In genomic region chr1:164249332-164249711, GRCm38 (mm10) we compare ENCODE assay signal across 8 mouse cellular contexts. TPM values are rescaled to one million over a fixed set of nuclear protein-coding genes. Genes with fewer than 3 reads are reported as not detected.
DNase-seq lines count a peak whose midpoint lies in the region; ATAC-seq and TF ChIP-seq lines count a peak whose summit lies in the region.

No protein-coding gene starts in this region.

- peaks cover 46% of the 10 kb centered on the region for H3K79me3 ChIP-seq in C2C12 (ENCODE audit: low read depth)

- no peaks in the 10 kb centered on the region for H3K9me3 ChIP-seq in heart, embryonic 11.5 days (replicated peaks; ENCODE audit: control insufficient read depth, low read length)
- no peaks in the 10 kb centered on the region for H3K9me3 ChIP-seq in embryonic facial prominence, embryonic 13.5 days
- H3K9me3 ChIP-seq in intestine, embryonic 15.5 days, result no peaks in the 10 kb centered on the region
- no peaks in the 10 kb centered on the region for H3K9me3 ChIP-seq in midbrain, postnatal 0 days (ENCODE audit: low read length)

- no peak for DNase-seq in heart, postnatal 10 days
- peak; percentile 41 for DNase-seq in midbrain, postnatal 0 days (ENCODE audit: low spot score)
- no peak for DNase-seq in cerebellum, adult 9-11 months
- DNase-seq in left cerebral cortex, adult 8-10 months (ENCODE audit: low spot score in 2 of 2), result no peak

- TF ChIP-seq CTCF in C2C12 (IDR thresholded peaks at IDR 0.05; ENCODE audit: control insufficient read depth, insufficient read depth, insufficient read length), result no peak
- no peak for TF ChIP-seq CTCF in midbrain, postnatal 0 days (IDR thresholded peaks at IDR 0.05)

- peak overlapping the region; percentile 87 for H3K9ac ChIP-seq in heart, embryonic 11.5 days (ENCODE audit: low read depth, low read length)
- peak overlapping the region; percentile 78 for H3K9ac ChIP-seq in embryonic facial prominence, embryonic 13.5 days
- H3K9ac ChIP-seq in intestine, embryonic 15.5 days, result peak overlapping the region; percentile 72
- H3K9ac ChIP-seq in midbrain, postnatal 0 days (replicated peaks; ENCODE audit: low read length, poor library complexity, severe bottlenecking), result peak overlapping the region; percentile 75

- no peak; the same call in none of the 2 replicates for ATAC-seq in heart, embryonic 11.5 days (replicated peaks; ENCODE audit: insufficient number of reproducible peaks, low FRiP score, low TSS enrichment)
- ATAC-seq in embryonic facial prominence, embryonic 13.5 days (ENCODE audit: insufficient number of reproducible peaks, insufficient read depth, low FRiP score, low TSS enrichment, low read depth), result no peak; the same call in 1 of the 2 replicates
- peak; percentile 40; the same call in 1 of the 2 replicates for ATAC-seq in intestine, embryonic 15.5 days
- ATAC-seq in midbrain, postnatal 0 days (ENCODE audit: low FRiP score), result peak; percentile 45

- WGBS in heart, embryonic 11.5 days (ENCODE audit: insufficient replicate concordance), result under 1% methylated on average over 33 of the region's 33 CpGs
- WGBS in embryonic facial prominence, embryonic 13.5 days, result 0% methylated on average over 33 of the region's 33 CpGs
- under 1% methylated on average over 33 of the region's 33 CpGs for WGBS in intestine, embryonic 15.5 days
- 0% methylated on average over 33 of the region's 33 CpGs for WGBS in midbrain, postnatal 0 days

- H3K4me3 ChIP-seq in heart, embryonic 11.5 days (ENCODE audit: low read depth, low read length), result peak overlapping the region; percentile 79
- peak overlapping the region; percentile 75 for H3K4me3 ChIP-seq in C2C12 (ENCODE audit: insufficient read depth, poor library complexity, severe bottlenecking)
- peak overlapping the region; percentile 81 for H3K4me3 ChIP-seq in embryonic facial prominence, embryonic 13.5 days
- peak overlapping the region; percentile 81 for H3K4me3 ChIP-seq in intestine, embryonic 15.5 days (replicated peaks)
- peak overlapping the region; percentile 66 for H3K4me3 ChIP-seq in midbrain, postnatal 0 days (ENCODE audit: low read depth, low read length)

- no peaks in the 10 kb centered on the region for H3K36me3 ChIP-seq in heart, embryonic 11.5 days (ENCODE audit: control insufficient read depth, insufficient read depth, low read length)
- no peaks in the 10 kb centered on the region for H3K36me3 ChIP-seq in C2C12 (ENCODE audit: control insufficient read depth, insufficient read depth)
- no peaks in the 10 kb centered on the region for H3K36me3 ChIP-seq in embryonic facial prominence, embryonic 13.5 days
- no peaks in the 10 kb centered on the region for H3K36me3 ChIP-seq in intestine, embryonic 15.5 days
- H3K36me3 ChIP-seq in midbrain, postnatal 0 days (ENCODE audit: insufficient read depth, low read length), result no peaks in the 10 kb centered on the region

- no peaks in the 10 kb centered on the region for H3K27me3 ChIP-seq in heart, embryonic 11.5 days (ENCODE audit: control insufficient read depth, insufficient read depth, low read length)
- H3K27me3 ChIP-seq in C2C12 (ENCODE audit: control insufficient read depth, insufficient read depth, insufficient read length), result no peaks in the 10 kb centered on the region
- peaks cover 4% of the 10 kb centered on the region; the same call in 1 of the 2 replicates for H3K27me3 ChIP-seq in embryonic facial prominence, embryonic 13.5 days
- H3K27me3 ChIP-seq in intestine, embryonic 15.5 days (replicated peaks), result no peaks in the 10 kb centered on the region
- H3K27me3 ChIP-seq in midbrain, postnatal 0 days (ENCODE audit: insufficient read depth, low read length), result no peaks in the 10 kb centered on the region

- intact Hi-C loops in heart, postnatal 10 days (cut with DNase I), result loop anchor here (5.0 kb wide), 1 partner anchor 58 kb away; the partner anchor contains the start of gene Blzf1

- H3K4me1 ChIP-seq in heart, embryonic 11.5 days (ENCODE audit: control insufficient read depth, insufficient read depth, low read length), result peaks cover 15% of the 10 kb centered on the region
- peaks cover 28% of the 10 kb centered on the region for H3K4me1 ChIP-seq in embryonic facial prominence, embryonic 13.5 days
- H3K4me1 ChIP-seq in intestine, embryonic 15.5 days (replicated peaks), result peaks cover 9% of the 10 kb centered on the region
- peaks cover 11% of the 10 kb centered on the region; the same call in 1 of the 2 replicates for H3K4me1 ChIP-seq in midbrain, postnatal 0 days (ENCODE audit: insufficient read depth, low read length)

- H3K4me2 ChIP-seq in heart, embryonic 11.5 days, result peak overlapping the region; percentile 92
- H3K4me2 ChIP-seq in embryonic facial prominence, embryonic 13.5 days, result peak overlapping the region; percentile 78
- H3K4me2 ChIP-seq in intestine, embryonic 15.5 days (replicated peaks), result peak overlapping the region; percentile 78
- H3K4me2 ChIP-seq in midbrain, postnatal 0 days (ENCODE audit: low read depth, low read length, poor library complexity, severe bottlenecking), result peak overlapping the region; percentile 77

- H3K79me2 ChIP-seq in C2C12 (ENCODE audit: control insufficient read depth, insufficient read depth), result peaks cover 52% of the 10 kb centered on the region

- peak overlapping the region; percentile 71 for H3ac ChIP-seq in C2C12 (ENCODE audit: control insufficient read depth, insufficient read length, low read depth)

- H3K27ac ChIP-seq in heart, embryonic 11.5 days (ENCODE audit: low read depth, low read length), result peak overlapping the region; percentile 60
- H3K27ac ChIP-seq in embryonic facial prominence, embryonic 13.5 days, result peak overlapping the region; percentile 28; the same call in 1 of the 2 replicates
- peak overlapping the region; percentile 75 for H3K27ac ChIP-seq in intestine, embryonic 15.5 days
- peak overlapping the region; percentile 75; the same call in 1 of the 2 replicates for H3K27ac ChIP-seq in midbrain, postnatal 0 days (ENCODE audit: low read depth, low read length)

TF ChIP-seq in C2C12, 6 proteins besides CTCF, POLR2A, EP300 and RAD21:
- TF ChIP-seq MAX (IDR thresholded peaks at IDR 0.05), result peak; percentile 35
- no peak for TF ChIP-seq MYOD1 (IDR thresholded peaks at IDR 0.05; ENCODE audit: control insufficient read depth, insufficient read length, low read depth)
TF ChIP-seq in C2C12: peak in this region for 1.

RNA-seq across cellular contexts. Expression of gene Slc19a2, which starts 0.5 kb away (rescaled TPM):
- 8.9 TPM in 2 replicates for polyA plus RNA-seq in heart, embryonic 11.5 days (2014; fragmentation: Nextera tagmentation; extraction: Ambion mirVana)
- 1 to 10 TPM; 6.7 to 7.2 TPM for total RNA-seq in heart, postnatal 10 days (2021)
- polyA plus RNA-seq in C2C12 (2012; fragmentation: generic; extraction: Trizol), result 10.1 TPM
- 6.7 and 6.8 TPM in 2 replicates for polyA plus RNA-seq in embryonic facial prominence, embryonic 13.5 days (2015; fragmentation: Nextera tagmentation; extraction: Ambion mirVana)
- 11.6 and 14.2 TPM in 2 replicates for polyA plus RNA-seq in intestine, embryonic 15.5 days (2015; fragmentation: Nextera tagmentation; extraction: Ambion mirVana)
- 17.0 and 20.2 TPM in 2 replicates for total RNA-seq in midbrain, postnatal 0 days (2014; rRNA removed)
- polyA plus RNA-seq in midbrain, postnatal 0 days (2015; fragmentation: Nextera tagmentation; extraction: Ambion mirVana), result 7.4 and 8.4 TPM in 2 replicates
- total RNA-seq in left cerebral cortex, adult 8-10 months (2022), result 10 to 100 TPM; 12.6 to 15.1 (median 13.7) TPM

RNA-seq across cellular contexts. Expression of gene Ccdc181, which starts 26.1 kb away (rescaled TPM):
- 8.4 and 9.9 TPM in 2 replicates for polyA plus RNA-seq in heart, embryonic 11.5 days (2014; fragmentation: Nextera tagmentation; extraction: Ambion mirVana)
- total RNA-seq in heart, postnatal 10 days (2021), result 1 to 10 TPM; 7.0 to 7.7 TPM
- polyA plus RNA-seq in C2C12 (2012; fragmentation: generic; extraction: Trizol), result 1.7 TPM
- 5.1 and 6.8 TPM in 2 replicates for polyA plus RNA-seq in embryonic facial prominence, embryonic 13.5 days (2015; fragmentation: Nextera tagmentation; extraction: Ambion mirVana)
- polyA plus RNA-seq in intestine, embryonic 15.5 days (2015; fragmentation: Nextera tagmentation; extraction: Ambion mirVana), result 8.0 and 8.1 TPM in 2 replicates
- 12.6 and 20.9 TPM in 2 replicates for total RNA-seq in midbrain, postnatal 0 days (2014; rRNA removed)
- polyA plus RNA-seq in midbrain, postnatal 0 days (2015; fragmentation: Nextera tagmentation; extraction: Ambion mirVana), result 27.2 and 29.0 TPM in 2 replicates
- total RNA-seq in left cerebral cortex, adult 8-10 months (2022), result 10 to 100 TPM; 23.6 to 25.6 (median 24.5) TPM

RNA-seq across cellular contexts. Expression of gene Nme7, which starts 54.6 kb away (rescaled TPM):
- polyA plus RNA-seq in heart, embryonic 11.5 days (2014; fragmentation: Nextera tagmentation; extraction: Ambion mirVana), result 22.0 and 22.2 TPM in 2 replicates
- total RNA-seq in heart, postnatal 10 days (2021), result 1 to 10 TPM; 5.8 to 6.2 TPM
- 19.0 TPM for polyA plus RNA-seq in C2C12 (2012; fragmentation: generic; extraction: Trizol)
- polyA plus RNA-seq in embryonic facial prominence, embryonic 13.5 days (2015; fragmentation: Nextera tagmentation; extraction: Ambion mirVana), result 45.4 and 48.3 TPM in 2 replicates
- 35.0 and 35.2 TPM in 2 replicates for polyA plus RNA-seq in intestine, embryonic 15.5 days (2015; fragmentation: Nextera tagmentation; extraction: Ambion mirVana)
- total RNA-seq in midbrain, postnatal 0 days (2014; rRNA removed), result 17.6 and 18.5 TPM in 2 replicates
- polyA plus RNA-seq in midbrain, postnatal 0 days (2015; fragmentation: Nextera tagmentation; extraction: Ambion mirVana), result 25.8 and 27.5 TPM in 2 replicates
- 10 to 100 TPM; 22.7 to 32.0 (median 28.0) TPM for total RNA-seq in left cerebral cortex, adult 8-10 months (2022)

RNA-seq across cellular contexts. Expression of gene Blzf1, which starts 58.0 kb away (rescaled TPM):
- polyA plus RNA-seq in heart, embryonic 11.5 days (2014; fragmentation: Nextera tagmentation; extraction: Ambion mirVana), result 25.8 and 30.1 TPM in 2 replicates
- 10 to 100 TPM; 26.0 to 27.9 TPM for total RNA-seq in heart, postnatal 10 days (2021)
- 5.0 TPM for polyA plus RNA-seq in C2C12 (2012; fragmentation: generic; extraction: Trizol)
- polyA plus RNA-seq in embryonic facial prominence, embryonic 13.5 days (2015; fragmentation: Nextera tagmentation; extraction: Ambion mirVana), result 35.0 and 35.3 TPM in 2 replicates
- 23.6 and 25.7 TPM in 2 replicates for polyA plus RNA-seq in intestine, embryonic 15.5 days (2015; fragmentation: Nextera tagmentation; extraction: Ambion mirVana)
- total RNA-seq in midbrain, postnatal 0 days (2014; rRNA removed), result 12.1 and 16.7 TPM in 2 replicates
- 22.5 and 23.0 TPM in 2 replicates for polyA plus RNA-seq in midbrain, postnatal 0 days (2015; fragmentation: Nextera tagmentation; extraction: Ambion mirVana)
- 10 to 100 TPM; 18.6 to 24.0 (median 22.1) TPM for total RNA-seq in left cerebral cortex, adult 8-10 months (2022)

Comparison
In these comparisons a context has a peak if more than half of its experiments do, and no peak if none do; other contexts are left out.
1. ATAC-seq: peak in intestine, embryonic 15.5 days (single experiment) and midbrain, postnatal 0 days (single experiment); none in heart, embryonic 11.5 days (single experiment) and embryonic facial prominence, embryonic 13.5 days (single experiment).
2. Peak in every context shown above with its lines, with median percentiles within 50 percentile points of each other: H3K27ac ChIP-seq, H3K4me2 ChIP-seq, H3K4me3 ChIP-seq and H3K9ac ChIP-seq.